Mouse (Mus musculus) forebrain, embryonic 15.5 days (tissue): ENCODE measurements around the gene Zfp108. TPM values are rescaled to one million over a fixed set of nuclear protein-coding genes. Genes with fewer than 3 reads are reported as not detected.
"Not testable (repeated sequence)": the region's sequence is repeated elsewhere in the genome, so short reads cannot be mapped to it uniquely, and the experiment has no call there.

Source experiments
- ATAC-seq: fragments of 200-750 bp; cut with Nextera tagmentation; replicated peaks from 2 replicates; pipeline ENCODE4 v1.8.0; 2017; ENCODE audit warnings: mild to moderate bottlenecking, moderate TSS enrichment, moderate library complexity
- H3K27ac ChIP-seq: fragments of 300-500 bp; sonication (generic); replicated peaks from 2 replicates; pipeline ENCODE4 v1.5.1; 2015; ENCODE audit warnings: mild to moderate bottlenecking, inconsistent platforms
- H3K27me3 ChIP-seq: fragments of 300-500 bp; sonication (generic); 2 replicates; pipeline ENCODE4 v1.6.1; 2015; ENCODE audit warnings: inconsistent platforms
- H3K36me3 ChIP-seq: fragments of 300-500 bp; sonication (generic); 2 replicates; pipeline ENCODE4 v1.6.1; 2015; ENCODE audit warnings: mild to moderate bottlenecking, inconsistent platforms
- H3K4me1 ChIP-seq: fragments of 300-500 bp; sonication (generic); 2 replicates; pipeline ENCODE4 v1.6.1; 2015; ENCODE audit warnings: inconsistent platforms
- H3K4me2 ChIP-seq: fragments of 300-500 bp; sonication (generic); replicated peaks from 2 replicates; pipeline ENCODE4 v1.6.1; 2015; ENCODE audit warnings: mild to moderate bottlenecking, inconsistent platforms
- H3K4me3 ChIP-seq: fragments of 300-500 bp; sonication (generic); 2 replicates; pipeline ENCODE4 v1.5.1; 2015; ENCODE audit warnings: mild to moderate bottlenecking, inconsistent platforms
- H3K9ac ChIP-seq: fragments of 300-500 bp; sonication (generic); replicated peaks from 2 replicates; pipeline ENCODE4 v1.6.1; 2015; ENCODE audit warnings: mild to moderate bottlenecking, inconsistent platforms
- H3K9me3 ChIP-seq: fragments of 300-500 bp; sonication (generic); 2 replicates; pipeline ENCODE4 v1.6.1; 2016; ENCODE audit warnings: inconsistent platforms
- WGBS: fragments of 180-500 bp; shearing (Covaris S2); methylation state at CpG from one replicate; pipeline ENCODE4 v1.1.7; 2015; ENCODE audit warnings: mixed read lengths; 5-methylcytosine and 5-hydroxymethylcytosine counted together
- polyA plus RNA-seq: library from polyadenylated mRNA; unstranded; fragments of >200 nt; fragmentation: Nextera tagmentation; extraction: Ambion mirVana; gene quantifications from 2 replicates; pipeline ENCODE4 v1.2.1, GENCODE M21; 2015

Zfp108 gene
- polyA plus RNA-seq, 1 experiment from 2014 or later = 5.3 TPM

- H3K27me3 ChIP-seq = no peaks in the 10 kb centered on the region
- H3K9ac ChIP-seq = no peak overlapping the region
- H3K36me3 ChIP-seq = peaks cover under 1% of the 10 kb centered on the region
- H3K9me3 ChIP-seq = no peaks in the 10 kb centered on the region
- H3K27ac ChIP-seq = no peak overlapping the region
- no peak for ATAC-seq
- H3K4me3 ChIP-seq = no peak overlapping the region
- WGBS = 62% methylated on average over 24 of the region's 24 CpGs
- peaks cover 12% of the 10 kb centered on the region for H3K4me1 ChIP-seq
- H3K4me2 ChIP-seq = no peak overlapping the region
Measured at GRCm38 (mm10) chr7:24268176-24269155, 13.9 kb downstream of the Zfp108 start.

- H3K4me2 ChIP-seq = no peak overlapping the region
- H3K36me3 ChIP-seq = peaks cover 6% of the 10 kb centered on the region
- H3K4me3 ChIP-seq = no peak overlapping the region
- 81% methylated on average over 3 of the region's 3 CpGs for WGBS
- H3K27me3 ChIP-seq = no peaks in the 10 kb centered on the region
- no peak overlapping the region for H3K9ac ChIP-seq
- H3K27ac ChIP-seq = no peak overlapping the region
- no peaks in the 10 kb centered on the region for H3K9me3 ChIP-seq
- ATAC-seq = no peak
- peaks cover 12% of the 10 kb centered on the region for H3K4me1 ChIP-seq
Measured at GRCm38 (mm10) chr7:24269256-24269655, 14.7 kb downstream of the Zfp108 start.

DNA sequence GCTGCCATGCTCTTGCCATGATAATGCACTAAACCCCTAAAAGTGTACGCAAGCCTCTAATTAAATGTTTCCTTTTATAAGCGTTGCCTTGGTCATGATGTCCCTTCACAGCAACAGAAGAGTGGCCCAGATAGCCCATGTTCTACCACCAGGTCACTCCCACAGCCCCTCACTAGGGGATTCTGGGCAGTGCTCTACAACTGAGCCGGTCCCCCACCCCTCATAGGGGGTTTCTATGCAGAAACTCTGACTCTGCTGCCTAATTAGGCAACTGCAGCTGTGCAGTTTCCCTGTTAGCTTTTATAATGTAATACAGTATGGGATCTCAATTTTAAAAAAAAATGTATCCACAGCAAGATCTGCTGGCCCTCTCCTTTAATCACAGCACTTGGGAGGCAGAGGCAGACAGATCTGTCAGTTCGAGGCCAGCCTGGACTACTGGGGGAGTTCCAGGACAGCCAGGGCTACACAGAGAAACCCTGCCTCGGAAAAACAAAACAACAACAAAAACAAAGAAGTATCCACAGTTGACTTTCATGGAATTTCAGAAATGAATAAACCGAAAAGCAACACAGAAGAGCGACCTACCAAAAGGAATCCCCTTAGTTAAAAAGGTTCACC, 15.2 kb downstream of the Zfp108 start:
- Histone ChIP-seq H3K27ac (peak overlapping the region; percentile 76), H3K9me3 (no peaks in the 10 kb centered on the region), H3K4me2 (peak overlapping the region; percentile 81), H3K27me3 (no peaks in the 10 kb centered on the region), H3K36me3 (peaks cover 11% of the 10 kb centered on the region), H3K9ac (peak overlapping the region; percentile 91), H3K4me1 (peaks cover 12% of the 10 kb centered on the region), H3K4me3 (peak overlapping the region; percentile 61)
- ATAC-seq = peak; percentile 59
- 34% methylated on average over 7 of the region's 7 CpGs for WGBS

DNA sequence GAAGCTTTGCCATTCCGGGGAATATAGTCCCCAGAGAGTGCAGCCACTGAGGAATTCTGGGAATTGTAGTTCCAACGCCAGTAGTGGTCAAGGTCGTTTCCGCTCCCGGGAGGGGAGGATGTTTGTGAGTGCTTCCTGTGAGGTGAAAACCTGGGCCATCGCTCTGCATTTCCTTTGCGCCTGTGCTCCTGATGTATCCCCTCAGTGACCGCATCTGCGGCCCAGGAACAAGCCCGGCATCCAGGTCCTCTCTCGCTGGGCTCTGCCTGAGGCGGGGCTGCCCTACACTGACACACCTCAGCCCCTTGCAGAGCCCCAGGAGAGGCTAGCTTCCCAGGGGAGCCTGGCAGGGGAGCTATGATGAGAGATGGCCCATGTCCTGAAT, 15.7 kb downstream of the Zfp108 start, which contains the start of gene Zfp93:
TSS of gene Zfp93 (plus strand) at position 133 of the 385 bp plus-strand sequence.
- WGBS = 0% methylated on average over 12 of the region's 12 CpGs
- Histone ChIP-seq H3K9me3 (no peaks in the 10 kb centered on the region), H3K36me3 (peaks cover 16% of the 10 kb centered on the region), H3K27ac (peak within 1 kb of the TSS; percentile 76), H3K4me1 (peaks cover 12% of the 10 kb centered on the region), H3K9ac (peak within 1 kb of the TSS; percentile 91), H3K4me3 (peak within 1 kb of the TSS; percentile 61), H3K4me2 (peak within 1 kb of the TSS; percentile 81), H3K27me3 (no peaks in the 10 kb centered on the region)
- peak; percentile 96 for ATAC-seq

DNA sequence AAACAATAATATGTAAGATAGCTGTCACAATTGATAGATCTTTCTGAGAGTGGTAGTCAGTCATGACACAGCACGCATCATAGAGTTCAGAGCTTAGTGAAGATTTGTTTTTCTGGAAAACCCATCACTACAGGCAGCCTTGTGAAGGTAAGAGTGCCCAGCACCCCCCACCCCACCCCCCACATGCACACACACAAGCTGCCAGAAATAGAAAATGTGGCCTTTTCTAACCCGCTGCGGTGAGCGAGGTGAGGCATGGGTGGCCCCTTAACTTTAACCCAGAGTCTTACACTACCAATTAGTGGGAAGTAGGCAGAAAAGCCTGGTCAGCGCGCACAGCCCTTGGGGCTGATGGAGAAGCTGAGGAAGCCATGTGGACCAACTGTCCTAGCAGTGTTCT, 16.6 kb downstream of the Zfp108 start:
- no peak for ATAC-seq
- WGBS = 95% methylated on average over 6 of the region's 6 CpGs
- H3K4me2 ChIP-seq = no peak overlapping the region

DNA sequence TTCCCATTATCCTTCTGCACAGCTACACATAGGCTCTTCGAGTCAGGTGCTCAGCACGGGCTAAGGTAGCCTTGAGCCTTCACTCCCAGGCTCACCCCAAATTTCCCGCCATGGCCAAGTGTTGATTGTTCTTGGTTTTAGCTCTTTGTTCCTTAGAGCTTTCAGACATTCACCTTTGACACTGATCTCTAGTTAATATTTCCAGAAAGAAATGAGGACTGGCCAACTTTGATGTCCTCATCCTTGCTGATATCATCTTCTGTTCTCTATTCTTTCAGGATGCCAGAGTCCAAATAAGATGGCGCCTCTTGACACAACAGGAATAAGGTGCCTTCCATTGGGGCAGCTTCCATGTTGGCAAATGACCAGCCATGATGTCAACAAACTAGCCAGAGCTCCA, 19.9 kb downstream of the Zfp108 start:
- Histone ChIP-seq H3K4me3 (no peak overlapping the region), H3K4me2 (no peak overlapping the region), H3K27ac (no peak overlapping the region), H3K36me3 (peaks cover 25% of the 10 kb centered on the region), H3K9ac (no peak overlapping the region), H3K27me3 (no peaks in the 10 kb centered on the region), H3K4me1 (peaks cover 12% of the 10 kb centered on the region), H3K9me3 (no peaks in the 10 kb centered on the region)
- 95% methylated on average over 4 of the region's 4 CpGs for whole genome bisulfite sequencing
- ATAC-seq = no peak

More for the DNA sequence above, 16.6 kb downstream of the Zfp108 start:
- Histone ChIP-seq H3K9me3 (no peaks in the 10 kb centered on the region), H3K9ac (no peak overlapping the region), H3K4me1 (peaks cover 12% of the 10 kb centered on the region), H3K4me3 (no peak overlapping the region), H3K27ac (no peak overlapping the region), H3K36me3 (peaks cover 20% of the 10 kb centered on the region), H3K27me3 (no peaks in the 10 kb centered on the region)

DNA sequence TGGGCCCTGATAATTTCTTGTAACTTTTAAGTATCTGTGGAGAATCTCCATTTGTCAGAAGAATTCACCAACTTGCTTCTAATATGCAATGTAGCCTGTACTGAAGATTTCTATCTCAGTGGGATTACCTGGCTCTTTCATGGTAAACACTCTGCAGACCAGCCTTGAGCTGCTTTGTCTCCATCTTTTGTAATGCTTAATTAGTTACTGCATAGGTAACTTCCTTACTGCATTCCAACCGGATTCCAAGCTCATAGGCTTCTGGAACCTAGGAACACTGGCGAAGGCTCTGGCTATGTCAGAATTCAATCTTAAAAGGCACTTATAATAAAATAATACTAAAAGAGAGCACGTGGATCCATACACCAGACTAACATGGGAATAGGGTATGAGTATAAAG, 24.2 kb downstream of the Zfp108 start:
- 90% methylated on average over 3 of the region's 3 CpGs for WGBS
- ATAC-seq, H3K9ac ChIP-seq, H3K27ac ChIP-seq, H3K4me2 ChIP-seq, H3K4me1 ChIP-seq, H3K9me3 ChIP-seq, H3K27me3 ChIP-seq, H3K4me3 ChIP-seq: not testable (repeated sequence)
- H3K36me3 ChIP-seq = peaks cover 21% of the 10 kb centered on the region

DNA sequence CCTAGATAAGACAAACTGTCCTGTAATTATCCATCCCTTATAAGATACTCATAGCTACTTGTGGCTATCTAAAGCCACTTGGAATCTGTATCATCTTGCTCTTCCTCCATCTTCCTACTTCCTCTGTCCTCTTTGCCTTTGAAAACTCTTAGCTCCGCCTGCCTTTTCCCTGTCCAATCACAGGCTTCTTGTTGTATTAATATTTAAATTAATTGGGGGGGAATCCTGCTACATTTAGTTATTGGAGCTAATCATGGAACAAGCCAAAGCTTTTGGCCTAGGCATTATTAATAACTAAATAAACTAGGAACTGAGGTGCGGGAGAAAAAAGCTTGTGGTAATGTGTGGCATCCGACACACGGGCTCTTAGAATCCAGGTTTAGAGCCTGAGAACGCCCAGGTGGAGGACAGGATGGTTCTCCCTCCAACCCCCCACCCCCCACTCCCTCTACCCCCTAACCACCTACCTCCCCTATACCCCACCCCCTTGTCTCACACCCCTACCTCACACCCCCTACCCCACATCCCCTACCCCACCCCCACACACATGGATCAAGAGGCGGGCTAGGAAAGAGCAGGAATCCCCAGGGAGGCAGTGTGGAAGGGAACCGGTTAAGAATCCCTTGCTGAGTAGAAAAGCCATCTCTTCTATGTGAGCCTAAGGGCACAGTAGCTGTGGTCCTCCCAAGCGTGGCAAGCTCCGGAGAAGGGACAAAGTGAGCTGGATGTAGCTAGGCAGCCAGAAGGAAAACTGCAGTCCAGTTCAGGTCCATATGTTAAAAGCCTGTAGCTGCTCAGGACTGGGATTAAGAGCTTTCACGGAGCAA, 25.6 kb downstream of the Zfp108 start:
- H3K36me3 ChIP-seq = peaks cover 10% of the 10 kb centered on the region
- H3K27ac ChIP-seq = no peak overlapping the region
- H3K4me3 ChIP-seq = no peak overlapping the region
- no peaks in the 10 kb centered on the region for H3K4me1 ChIP-seq
- H3K27me3 ChIP-seq = no peaks in the 10 kb centered on the region
- no peak for ATAC-seq
- no peak overlapping the region for H3K9ac ChIP-seq
- H3K4me2 ChIP-seq = no peak overlapping the region
- WGBS = 64% methylated on average over 10 of the region's 10 CpGs
- H3K9me3 ChIP-seq = no peaks in the 10 kb centered on the region

GRCm38 (mm10) chr7:24280858-24281145, 26.2 kb downstream of the Zfp108 start:
- H3K9me3 ChIP-seq = no peaks in the 10 kb centered on the region
- no peak for ATAC-seq
- H3K4me2 ChIP-seq = no peak overlapping the region
- peaks cover 10% of the 10 kb centered on the region; the same call in 1 of the 2 replicates for H3K36me3 ChIP-seq
- WGBS = 52% methylated on average over 4 of the region's 4 CpGs
- no peak overlapping the region for H3K27ac ChIP-seq
- H3K4me1 ChIP-seq = no peaks in the 10 kb centered on the region
- H3K4me3 ChIP-seq = no peak overlapping the region
- H3K9ac ChIP-seq = no peak overlapping the region
- no peaks in the 10 kb centered on the region for H3K27me3 ChIP-seq

DNA sequence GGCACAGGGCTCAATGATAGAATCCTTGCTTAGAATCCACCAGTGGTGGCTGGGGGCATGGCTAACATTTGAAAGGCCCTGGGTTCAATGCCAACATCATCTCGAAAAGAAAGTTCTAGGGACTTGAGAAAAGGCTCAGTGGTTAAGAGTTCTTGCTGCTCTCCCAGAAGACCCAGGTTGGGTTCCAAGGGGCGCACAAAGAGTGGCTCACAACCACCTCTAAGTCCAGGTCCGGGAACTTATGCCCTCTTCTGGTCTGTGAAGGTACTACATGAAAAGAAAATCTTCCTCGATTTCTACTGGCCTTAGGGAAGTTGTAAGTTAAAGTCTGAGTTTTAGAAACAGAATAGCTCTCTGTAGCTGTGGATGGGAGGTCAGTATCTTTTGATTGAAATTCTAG, 31.5 kb downstream of the Zfp108 start:
- 55% methylated on average over 4 of the region's 4 CpGs for WGBS
- Histone ChIP-seq H3K27me3 (no peaks in the 10 kb centered on the region), H3K9ac (no peak overlapping the region), H3K4me1 (no peaks in the 10 kb centered on the region), H3K27ac (no peak overlapping the region), H3K4me2 (no peak overlapping the region), H3K9me3 (no peaks in the 10 kb centered on the region), H3K4me3 (no peak overlapping the region), H3K36me3 (peaks cover 40% of the 10 kb centered on the region)
- no peak for ATAC-seq

- no peaks in the 10 kb centered on the region for H3K9me3 ChIP-seq
- H3K27ac ChIP-seq = no peak overlapping the region
- peaks cover 48% of the 10 kb centered on the region for H3K36me3 ChIP-seq
- WGBS = 87% methylated on average over 4 of the region's 4 CpGs
- no peak overlapping the region for H3K9ac ChIP-seq
- no peak overlapping the region for H3K4me3 ChIP-seq
- H3K4me1 ChIP-seq = no peaks in the 10 kb centered on the region
- ATAC-seq = no peak
- H3K27me3 ChIP-seq = no peaks in the 10 kb centered on the region
- no peak overlapping the region for H3K4me2 ChIP-seq
Measured at GRCm38 (mm10) chr7:24286916-24287315, 32.3 kb downstream of the Zfp108 start.

- Histone ChIP-seq H3K4me2 (no peak overlapping the region), H3K9me3 (no peaks in the 10 kb centered on the region), H3K36me3 (peaks cover 55% of the 10 kb centered on the region), H3K9ac (no peak overlapping the region), H3K27ac (no peak overlapping the region), H3K4me1 (no peaks in the 10 kb centered on the region), H3K27me3 (no peaks in the 10 kb centered on the region), H3K4me3 (no peak overlapping the region)
- no peak for ATAC-seq
- 85% methylated on average over 5 of the region's 5 CpGs for WGBS
Measured at GRCm38 (mm10) chr7:24287670-24288069, 33.1 kb downstream of the Zfp108 start.
